Mouse (Mus musculus): ENCODE measurements around the gene Ramp2.

Gene Ramp2

GRCm38 (mm10) chr11:101235429-101235828 lies 10.4 kb upstream of the Ramp2 start:
- no peak for DNase-seq (ENCODE audit: low spot score)

GRCm38 (mm10) chr11:101236782-101237181 lies 9.0 kb upstream of the Ramp2 start:
- DNase-seq (ENCODE audit: low spot score), result no peak

- DNase-seq (ENCODE audit: low spot score), result no peak
These were observed 7.7 kb upstream of the Ramp2 start for GRCm38 (mm10) chr11:101238071-101238647.

GRCm38 (mm10) chr11:101245071-101245470 lies 757 bp upstream of the Ramp2 start:
- DNase-seq (ENCODE audit: low spot score), result peak; percentile 78

GRCm38 (mm10) chr11:101246702-101247012 lies 829 bp downstream of the Ramp2 start:
- DNase-seq (ENCODE audit: low spot score), result no peak

GRCm38 (mm10) chr11:101247521-101248030 lies 1.7 kb downstream of the Ramp2 start:
- DNase-seq (ENCODE audit: low spot score), result no peak

- DNase-seq (ENCODE audit: low spot score), result peak; percentile 89
These were observed 2.6 kb downstream of the Ramp2 start for GRCm38 (mm10) chr11:101248258-101248994.

- DNase-seq (ENCODE audit: low spot score), result no peak
These were observed 5.2 kb downstream of the Ramp2 start for GRCm38 (mm10) chr11:101251031-101251430.

- DNase-seq (ENCODE audit: low spot score), result no peak
These were observed 7.1 kb downstream of the Ramp2 start for GRCm38 (mm10) chr11:101252941-101253340.

GRCm38 (mm10) chr11:101253613-101254389 lies 8.0 kb downstream of the Ramp2 start, which contains the start of gene Vps25:
TSS of gene Vps25 (plus strand) at chr11:101253707.
- peak; percentile 92 for DNase-seq (ENCODE audit: low spot score)

- DNase-seq (ENCODE audit: low spot score), result no peak
These were observed 10.3 kb downstream of the Ramp2 start for GRCm38 (mm10) chr11:101255826-101256775.

GRCm38 (mm10) chr11:101259261-101259712 lies 13.5 kb downstream of the Ramp2 start:
- no peak for DNase-seq (ENCODE audit: low spot score)

GRCm38 (mm10) chr11:101259948-101260825 lies 14.4 kb downstream of the Ramp2 start, which contains the start of gene Wnk4:
TSS of gene Wnk4 (plus strand) at chr11:101260567.
- peak; percentile 78 for DNase-seq (ENCODE audit: low spot score)

- DNase-seq (ENCODE audit: low spot score), result no peak
These were observed 15.1 kb downstream of the Ramp2 start for GRCm38 (mm10) chr11:101260826-101261380.

- no peak for DNase-seq (ENCODE audit: low spot score)
These were observed 16.6 kb downstream of the Ramp2 start for GRCm38 (mm10) chr11:101262272-101262967.

GRCm38 (mm10) chr11:101263138-101263988 lies 17.5 kb downstream of the Ramp2 start:
- DNase-seq (ENCODE audit: low spot score), result peak; percentile 53

- no peak for DNase-seq (ENCODE audit: low spot score)
These were observed 18.1 kb downstream of the Ramp2 start for GRCm38 (mm10) chr11:101263989-101264280.

GRCm38 (mm10) chr11:101264954-101265471 lies 19.2 kb downstream of the Ramp2 start:
- DNase-seq (ENCODE audit: low spot score), result peak; percentile 66
